Mouse (Mus musculus) neural tube, embryonic 10.5 days (tissue): ENCODE results near the gene Ntn1.

Experiments
- DNase-seq: peaks from one replicate; pipeline ENCODE4 v3.0.0-alpha.2; 2017; ENCODE audit warnings: low spot score; ENCODE audit errors: extremely low spot score

Gene Ntn1

GRCm38 (mm10) chr11:68270730-68271467 lies 129.7 kb downstream of the Ntn1 start:
- no peak for DNase-seq

- DNase-seq: no peak
These were observed 136.3 kb downstream of the Ntn1 start for GRCm38 (mm10) chr11:68264276-68264675.

- DNase-seq: no peak
These were observed 137.5 kb downstream of the Ntn1 start for GRCm38 (mm10) chr11:68263100-68263499.

- no peak for DNase-seq
These were observed 139.3 kb downstream of the Ntn1 start for GRCm38 (mm10) chr11:68261162-68261892.

GRCm38 (mm10) chr11:68260399-68260798 lies 140.2 kb downstream of the Ntn1 start:
- no peak for DNase-seq

GRCm38 (mm10) chr11:68258498-68258897 lies 142.1 kb downstream of the Ntn1 start:
- no peak for DNase-seq

- no peak for DNase-seq
These were observed 147.1 kb downstream of the Ntn1 start for GRCm38 (mm10) chr11:68253531-68253930.

GRCm38 (mm10) chr11:68250106-68250505 lies 150.5 kb downstream of the Ntn1 start:
- no peak for DNase-seq

- no peak for DNase-seq
These were observed 152.7 kb downstream of the Ntn1 start for GRCm38 (mm10) chr11:68247897-68248296.

GRCm38 (mm10) chr11:68244992-68245261 lies 155.7 kb downstream of the Ntn1 start:
- DNase-seq: no peak

- DNase-seq: no peak
These were observed 156.2 kb downstream of the Ntn1 start for GRCm38 (mm10) chr11:68244254-68244991.

- DNase-seq: no peak
These were observed 160.9 kb downstream of the Ntn1 start for GRCm38 (mm10) chr11:68239756-68240155.

- DNase-seq: no peak
These were observed 167.1 kb downstream of the Ntn1 start for GRCm38 (mm10) chr11:68233469-68233965.

GRCm38 (mm10) chr11:68231558-68231957 lies 169.1 kb downstream of the Ntn1 start:
- no peak for DNase-seq

- DNase-seq: no peak
These were observed 171.5 kb downstream of the Ntn1 start for GRCm38 (mm10) chr11:68228941-68229665.

- no peak for DNase-seq
These were observed 172.8 kb downstream of the Ntn1 start for GRCm38 (mm10) chr11:68227837-68228236.

GRCm38 (mm10) chr11:68226654-68227057 lies 174.0 kb downstream of the Ntn1 start:
- no peak for DNase-seq

- no peak for DNase-seq
These were observed 177.5 kb downstream of the Ntn1 start for GRCm38 (mm10) chr11:68223143-68223542.

GRCm38 (mm10) chr11:68222209-68222608 lies 178.4 kb downstream of the Ntn1 start:
- no peak for DNase-seq

GRCm38 (mm10) chr11:68220733-68221132 lies 179.9 kb downstream of the Ntn1 start:
- DNase-seq: peak; percentile 68

GRCm38 (mm10) chr11:68216041-68216440 lies 184.6 kb downstream of the Ntn1 start:
- no peak for DNase-seq
